Mouse (Mus musculus) cerebellum, adult 11 months (tissue): ENCODE measurements around the gene Uncx.

Experiments used
- DNase-seq: peaks from one replicate; pipeline ENCODE4 v3.0.0; 2022

Uncx gene

DNA sequence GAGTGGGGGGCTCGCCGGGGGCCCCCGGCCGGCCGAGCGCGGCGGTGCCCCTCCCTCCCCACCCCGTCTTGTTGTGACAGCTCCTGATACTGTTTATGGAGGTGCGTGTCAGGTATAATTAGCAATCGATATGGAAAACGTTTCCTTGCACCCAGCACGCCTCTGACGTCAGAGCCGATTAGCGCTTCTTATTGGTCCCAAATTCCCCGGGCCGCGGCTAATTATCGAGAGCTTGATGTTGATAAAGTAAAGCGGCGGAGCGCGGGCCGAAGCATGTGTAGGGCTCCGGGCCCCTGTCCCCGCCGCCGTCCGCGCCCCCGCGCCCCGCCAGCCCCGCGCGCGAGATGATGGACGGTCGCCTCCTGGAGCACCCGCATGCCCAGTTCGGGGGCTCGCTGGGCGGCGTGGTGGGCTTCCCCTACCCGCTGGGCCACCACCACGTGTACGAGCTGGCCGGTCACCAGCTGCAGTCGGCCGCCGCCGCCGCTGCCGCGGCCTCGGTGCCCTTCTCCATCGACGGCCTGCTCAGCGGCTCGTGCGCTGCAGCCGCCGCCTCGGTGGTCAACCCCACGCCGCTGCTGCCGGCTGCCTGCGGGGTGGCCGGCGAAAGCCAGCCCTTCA lies 466 bp downstream of the Uncx start:
- peak; percentile 91 for DNase-seq

DNA sequence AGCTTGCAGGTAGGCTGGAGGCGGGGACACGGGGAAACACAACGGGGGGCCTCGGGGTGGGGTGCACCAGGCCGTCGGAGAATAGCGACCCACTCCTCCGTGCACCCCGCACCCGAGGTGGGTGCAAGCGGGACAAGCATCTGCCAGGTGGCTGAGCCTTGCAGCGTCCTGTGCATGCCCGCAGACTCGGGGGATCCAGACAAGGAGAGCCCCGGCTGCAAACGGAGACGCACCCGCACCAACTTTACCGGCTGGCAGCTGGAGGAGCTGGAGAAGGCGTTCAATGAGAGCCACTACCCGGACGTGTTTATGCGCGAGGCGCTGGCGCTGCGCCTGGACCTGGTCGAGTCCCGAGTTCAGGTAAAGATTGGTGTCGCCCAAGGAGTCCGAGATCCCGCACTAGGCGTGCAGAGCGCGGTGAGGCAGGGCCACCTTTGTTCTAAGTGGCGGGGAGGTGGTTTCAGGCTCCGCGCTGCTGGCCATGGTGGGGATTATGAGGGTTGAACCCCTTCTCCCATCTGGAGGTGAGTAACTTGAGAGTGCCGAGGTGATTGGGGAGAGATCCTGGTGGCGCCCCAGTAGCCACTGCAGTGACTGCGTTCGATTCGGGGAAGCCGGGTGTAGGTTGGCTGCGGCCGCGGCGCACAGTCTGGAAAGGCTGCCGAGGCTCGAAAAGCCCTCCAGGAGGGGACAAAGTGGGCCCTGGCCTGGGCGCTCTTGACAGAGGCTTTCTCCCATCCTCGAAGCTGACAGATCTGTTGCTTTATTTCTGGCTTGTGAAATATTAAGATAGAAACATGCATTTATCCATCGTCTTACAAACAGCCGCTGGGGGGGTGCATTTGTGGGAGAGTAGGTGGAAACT lies 1.2 kb downstream of the Uncx start:
- peak; percentile 71 for DNase-seq

DNA sequence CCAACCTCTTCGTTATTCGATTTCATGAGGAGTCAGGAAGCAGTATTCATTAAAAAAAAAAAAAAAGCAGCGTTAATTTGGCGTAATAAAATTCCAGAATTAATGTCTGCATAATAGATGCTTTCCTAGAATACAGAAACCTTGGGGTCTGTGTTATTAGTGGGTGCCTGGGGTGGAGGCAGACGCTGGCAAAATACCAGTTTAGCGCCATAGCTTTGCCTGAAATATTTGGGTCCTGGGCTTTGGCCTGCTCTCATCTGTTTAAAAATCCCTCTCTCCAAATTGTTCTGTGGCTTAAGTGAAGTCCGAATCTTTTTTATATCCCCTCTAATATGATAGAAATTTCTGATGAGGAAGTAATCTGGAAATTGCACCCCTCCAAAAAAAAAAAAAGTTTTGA lies 1.9 kb downstream of the Uncx start:
- DNase-seq = no peak

DNA sequence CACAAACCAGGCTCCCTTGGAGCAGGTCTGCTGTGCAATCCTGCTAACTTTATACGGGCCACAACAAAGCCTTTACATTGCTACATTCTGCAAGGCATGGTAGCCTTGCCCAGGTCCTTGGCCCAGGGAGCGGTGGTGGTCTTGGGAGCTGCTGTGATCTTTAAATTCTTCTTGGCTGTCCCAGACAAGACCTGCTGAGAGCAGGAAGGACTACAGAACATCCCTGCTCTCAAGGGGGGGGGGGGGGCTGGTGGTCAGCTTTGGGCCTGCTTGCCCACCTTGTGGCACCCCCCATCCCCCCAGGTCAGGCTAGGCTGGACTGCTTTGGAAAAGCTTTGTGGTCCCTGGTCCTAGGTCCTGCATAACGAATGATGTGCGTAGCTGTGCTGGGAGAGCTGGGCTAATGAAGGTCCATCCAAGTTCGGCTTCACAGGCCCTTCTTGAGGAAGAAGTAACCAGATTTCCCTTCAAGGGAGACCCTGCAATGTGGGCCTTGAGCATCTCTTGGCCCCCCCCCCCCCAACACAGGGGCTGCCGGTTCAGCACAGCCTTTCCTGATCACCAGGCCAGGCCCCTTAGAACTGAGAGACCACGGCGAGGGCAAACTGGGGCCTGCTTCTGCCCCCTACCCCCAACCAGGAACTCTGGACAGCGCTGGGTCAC lies 2.5 kb downstream of the Uncx start:
- DNase-seq = no peak

DNA sequence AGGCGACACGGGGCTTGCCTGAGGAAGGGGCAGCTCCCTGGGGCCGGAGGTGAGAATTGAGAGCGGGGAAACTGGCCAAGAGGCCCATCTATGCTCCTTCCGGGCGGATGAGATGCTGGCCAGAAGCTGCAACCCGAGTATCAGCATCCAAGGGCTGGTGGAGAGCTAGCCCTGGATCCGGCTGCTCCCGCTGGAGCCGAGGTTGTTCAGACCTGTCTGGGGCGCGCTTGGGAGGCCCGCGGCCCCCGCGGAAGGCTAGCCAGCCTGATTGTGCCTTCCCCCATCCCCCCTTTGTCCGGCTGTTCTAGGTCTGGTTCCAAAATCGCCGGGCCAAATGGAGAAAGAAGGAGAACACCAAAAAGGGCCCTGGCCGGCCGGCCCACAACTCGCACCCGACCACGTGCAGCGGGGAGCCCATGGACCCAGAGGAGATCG lies 3.1 kb downstream of the Uncx start:
- no peak for DNase-seq

DNA sequence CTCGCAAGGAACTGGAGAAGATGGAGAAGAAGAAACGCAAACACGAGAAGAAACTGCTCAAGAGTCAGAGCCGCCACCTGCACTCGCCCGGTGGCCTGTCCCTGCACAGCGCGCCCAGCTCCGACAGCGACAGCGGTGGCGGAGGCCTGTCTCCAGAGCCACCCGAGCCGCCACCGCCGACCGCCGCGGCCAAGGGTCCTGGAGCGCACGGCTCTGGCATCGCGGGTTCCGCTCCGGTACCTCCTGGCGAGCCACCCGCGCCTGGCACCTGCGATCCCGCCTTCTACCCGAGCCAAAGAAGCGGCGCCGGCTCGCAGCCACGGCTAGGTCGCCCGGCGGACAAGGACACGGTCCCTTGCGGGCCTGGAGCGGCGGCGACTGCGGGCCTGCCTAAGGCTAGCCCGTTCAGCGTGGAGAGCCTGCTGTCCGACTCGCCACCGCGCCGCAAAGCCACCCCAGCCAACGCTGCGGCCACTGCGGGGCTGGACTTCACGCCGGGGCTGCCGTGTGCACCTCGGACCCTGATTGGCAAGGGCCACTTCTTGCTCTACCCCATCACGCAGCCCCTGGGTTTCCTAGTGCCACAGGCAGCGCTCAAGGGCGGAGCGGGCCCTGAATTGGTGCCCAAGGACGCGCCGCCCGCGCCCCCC lies 3.6 kb downstream of the Uncx start:
- DNase-seq = peak; percentile 65

DNA sequence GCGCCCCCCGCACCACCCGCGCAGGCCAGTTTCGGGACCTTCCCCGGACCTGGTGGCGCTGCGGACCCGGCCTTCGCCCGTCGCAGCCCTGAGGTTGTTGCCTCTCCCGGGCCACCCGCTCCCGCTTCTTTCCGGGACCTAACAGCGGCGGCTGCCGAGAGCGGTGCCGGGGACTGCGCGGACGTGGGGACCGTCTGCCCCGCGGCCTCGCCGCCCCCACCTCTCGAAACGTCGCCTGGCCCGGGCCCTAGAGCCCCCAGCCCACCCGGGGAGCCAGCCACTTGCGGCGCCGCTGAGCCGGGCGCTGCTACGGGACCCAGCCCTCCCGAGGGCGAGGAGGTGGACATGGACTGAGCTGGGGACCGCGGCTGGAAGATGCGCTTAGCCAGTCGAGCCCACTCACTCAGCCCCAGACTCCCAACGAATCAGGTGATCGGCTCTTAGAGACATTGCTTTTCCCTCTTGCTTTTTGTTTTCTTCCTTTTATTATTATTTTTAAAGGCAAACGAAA lies 4.2 kb downstream of the Uncx start:
- DNase-seq = peak; percentile 43

DNA sequence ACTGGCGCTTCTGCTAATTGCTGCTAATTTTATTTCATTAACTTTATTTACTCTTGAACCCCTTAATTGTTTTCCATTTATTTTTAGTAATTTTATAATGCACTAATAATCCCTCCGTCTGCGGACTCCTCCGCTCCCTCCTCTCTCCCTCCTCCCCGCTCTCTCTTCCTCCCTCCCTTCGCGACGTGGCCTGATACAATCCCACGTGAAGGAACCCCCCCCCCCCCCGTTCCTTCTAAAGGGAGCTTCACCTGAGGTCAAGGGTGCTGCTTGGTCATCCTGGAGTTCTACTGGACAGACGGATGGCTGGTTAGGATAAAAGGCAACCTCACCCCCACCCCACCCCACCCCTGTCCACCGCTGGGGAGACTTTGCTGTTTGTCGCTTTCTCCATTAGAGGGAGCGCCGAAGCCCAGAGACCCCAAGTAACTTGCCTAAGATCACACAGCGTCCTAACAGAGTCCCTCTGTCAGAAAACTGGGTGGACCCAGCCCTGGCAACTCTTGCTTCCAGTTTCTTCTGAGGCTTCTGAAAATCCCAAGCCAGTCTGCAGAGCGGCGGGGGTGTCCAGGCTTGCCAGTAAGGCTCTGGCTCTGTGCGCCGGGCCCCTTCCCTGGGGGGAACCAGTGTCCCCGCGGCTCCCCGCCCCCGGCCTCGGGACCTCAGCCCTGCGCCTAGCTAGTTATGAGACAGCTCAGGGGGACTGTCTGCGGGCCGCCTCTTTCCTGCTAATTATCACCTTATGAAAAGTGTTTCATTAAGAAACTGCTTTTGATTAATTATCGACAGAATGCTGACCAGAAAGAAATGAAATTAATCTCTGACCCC lies 10.4 kb downstream of the Uncx start:
- no peak for DNase-seq

DNA sequence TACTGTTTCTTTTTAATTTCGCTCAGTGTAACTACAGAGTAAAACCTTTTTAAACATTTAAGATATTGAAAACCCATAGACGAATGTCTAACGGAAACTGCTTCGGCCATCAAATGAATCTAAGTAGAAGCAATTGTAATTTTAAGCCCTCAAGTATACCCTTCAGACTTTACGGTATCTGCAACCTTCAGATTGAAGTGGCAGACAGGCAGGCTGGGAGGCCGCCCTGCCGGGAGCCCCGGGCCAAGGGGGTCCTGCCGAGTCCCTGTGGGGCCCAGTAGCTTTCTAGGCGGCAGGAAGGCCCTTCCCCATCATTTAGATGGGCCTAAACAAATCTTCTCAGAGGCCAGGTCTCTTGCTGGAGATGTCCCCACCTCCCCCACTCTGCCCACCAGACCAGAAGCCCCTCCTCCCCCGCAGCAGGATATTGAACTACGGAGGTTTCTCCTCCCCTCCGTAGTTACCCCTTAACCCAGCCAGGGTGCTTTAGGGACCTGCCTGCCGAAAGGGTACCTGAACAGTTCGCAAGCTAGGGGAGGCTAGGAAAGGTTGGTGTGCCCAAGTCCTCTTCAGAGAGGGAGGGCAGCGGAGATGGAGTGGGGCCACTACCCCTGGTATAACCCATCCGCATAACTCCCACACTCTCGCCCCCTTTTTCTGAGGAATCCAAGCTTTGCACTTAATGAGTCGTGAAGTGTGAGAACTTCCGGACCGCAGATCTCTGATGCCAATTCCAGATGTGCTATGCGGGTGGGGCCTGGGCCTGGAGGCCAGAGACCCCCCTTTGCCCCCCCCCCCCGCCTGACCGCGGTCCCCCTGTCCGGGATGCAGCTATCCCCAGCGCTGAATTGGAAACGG lies 11.4 kb downstream of the Uncx start:
- DNase-seq = no peak

DNA sequence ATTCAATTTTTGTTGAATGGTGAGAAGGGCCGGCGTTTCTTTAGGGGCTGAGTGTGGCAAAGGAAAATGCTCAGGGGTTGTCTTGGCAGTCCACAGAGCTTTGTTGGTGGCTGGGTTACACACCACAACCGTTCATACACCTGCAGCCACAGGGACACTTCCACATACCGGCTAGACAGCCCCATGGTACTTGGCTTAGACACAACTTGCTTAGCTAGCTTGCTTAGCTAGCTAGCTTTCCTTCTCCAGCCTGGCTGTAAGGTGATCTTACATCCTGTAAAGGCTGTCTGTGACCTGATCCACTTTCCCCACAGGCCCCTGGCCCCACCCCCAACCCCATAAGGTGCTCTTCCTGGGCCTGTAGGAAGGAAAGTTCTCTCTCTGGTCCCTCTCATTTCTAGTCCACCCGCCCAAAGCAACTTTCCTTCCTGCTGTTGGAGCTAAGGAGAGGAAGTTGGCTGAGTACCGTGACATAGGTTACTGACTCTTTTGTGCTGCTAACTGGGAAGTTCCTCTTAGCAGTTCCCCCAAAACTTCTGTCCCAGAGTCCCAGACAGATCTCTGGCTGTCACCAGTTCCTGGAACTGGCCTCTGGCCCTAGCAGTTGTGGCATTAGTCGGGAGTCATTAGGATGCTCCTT lies 12.3 kb downstream of the Uncx start:
- no peak for DNase-seq

DNA sequence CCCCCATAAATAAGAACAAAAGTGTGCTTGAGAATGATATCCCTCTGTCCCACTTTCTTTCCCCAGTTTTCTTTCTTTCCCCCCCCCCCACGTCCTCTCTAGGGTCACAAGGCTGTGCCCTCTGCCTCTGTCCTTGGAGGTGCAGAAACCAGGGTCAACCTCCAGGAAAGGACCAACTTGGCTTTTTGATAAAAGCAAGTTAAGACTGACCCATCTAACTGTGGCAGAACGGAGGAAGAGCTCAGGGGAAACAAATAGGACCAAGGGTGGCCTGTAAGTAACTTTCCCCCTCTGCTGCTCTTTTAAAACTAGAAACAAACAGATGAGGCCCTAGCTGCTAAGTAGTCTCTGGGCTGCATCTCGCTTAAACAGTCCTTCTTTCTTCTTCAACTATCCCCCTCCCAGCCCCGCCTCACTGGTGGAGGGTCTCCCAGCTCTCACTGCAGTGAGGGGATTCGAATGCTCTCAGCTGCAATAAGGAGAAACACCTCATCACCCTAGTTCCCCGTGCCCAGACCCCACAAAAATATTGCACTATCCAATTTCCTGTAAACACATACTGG lies 12.9 kb downstream of the Uncx start:
- DNase-seq = no peak

DNA sequence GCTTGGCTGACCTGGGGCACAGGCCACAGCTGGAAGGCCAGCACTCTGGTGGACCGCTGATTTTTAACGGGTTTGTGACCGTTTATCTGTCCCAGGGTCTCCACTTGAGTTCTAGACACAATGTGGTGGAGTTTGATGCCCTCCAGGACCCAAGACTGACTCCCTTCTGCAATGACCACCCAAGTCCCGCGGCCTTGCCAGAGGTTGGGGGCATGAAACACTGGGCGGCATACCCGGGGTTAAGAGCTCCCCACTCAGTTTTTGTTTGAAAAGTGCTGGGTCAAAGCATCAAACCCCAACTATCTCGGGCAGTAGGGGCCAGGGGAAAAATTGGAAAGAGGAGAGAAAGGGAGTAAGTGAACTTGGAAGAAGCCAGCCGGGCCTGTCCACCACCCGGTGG lies 13.8 kb downstream of the Uncx start:
- no peak for DNase-seq

DNA sequence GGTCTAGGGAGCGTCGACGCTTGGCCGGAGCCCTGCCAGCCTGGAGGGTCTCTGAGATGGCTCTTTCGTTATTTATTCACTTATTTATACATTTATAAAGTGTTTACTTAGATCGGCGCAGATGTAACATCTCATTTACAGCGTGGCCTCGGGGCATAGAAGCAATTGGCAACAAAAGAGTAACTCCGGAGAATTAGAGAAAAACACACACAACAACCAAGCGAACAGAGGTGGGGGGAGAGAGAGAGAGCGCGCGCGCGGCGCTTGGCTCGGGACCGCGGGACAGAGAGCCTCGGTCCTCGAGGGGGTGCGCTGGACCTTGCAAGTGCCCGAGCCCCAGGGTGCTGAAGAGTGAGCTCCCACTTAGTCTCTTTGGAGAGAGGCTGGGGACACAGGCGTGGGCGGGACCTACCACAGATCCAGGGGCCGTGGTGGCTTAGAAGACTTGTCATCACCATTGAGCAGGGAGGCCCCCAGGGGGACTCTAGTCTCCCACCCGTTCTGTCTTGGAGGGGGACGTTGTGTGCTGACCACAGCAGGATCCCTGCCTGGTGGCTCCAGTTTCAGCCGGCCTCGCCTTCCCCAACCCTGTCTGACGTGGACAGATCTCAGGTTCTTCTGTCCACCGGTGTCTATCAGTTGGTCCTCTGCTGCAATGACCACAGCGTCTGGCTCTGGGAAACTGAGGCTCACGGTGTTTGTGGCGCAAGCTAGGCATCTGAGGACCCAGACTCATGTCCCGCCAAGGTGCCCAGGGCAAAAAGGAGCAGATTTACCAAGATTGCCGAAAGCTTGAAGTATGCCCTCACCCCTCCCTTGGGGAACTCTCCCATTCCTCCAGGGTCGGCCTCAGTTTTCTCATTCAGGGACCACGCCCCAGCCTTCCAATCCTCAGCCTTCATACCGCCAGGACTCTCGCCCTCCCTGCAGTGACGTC lies 14.5 kb downstream of the Uncx start:
- DNase-seq = no peak

DNA sequence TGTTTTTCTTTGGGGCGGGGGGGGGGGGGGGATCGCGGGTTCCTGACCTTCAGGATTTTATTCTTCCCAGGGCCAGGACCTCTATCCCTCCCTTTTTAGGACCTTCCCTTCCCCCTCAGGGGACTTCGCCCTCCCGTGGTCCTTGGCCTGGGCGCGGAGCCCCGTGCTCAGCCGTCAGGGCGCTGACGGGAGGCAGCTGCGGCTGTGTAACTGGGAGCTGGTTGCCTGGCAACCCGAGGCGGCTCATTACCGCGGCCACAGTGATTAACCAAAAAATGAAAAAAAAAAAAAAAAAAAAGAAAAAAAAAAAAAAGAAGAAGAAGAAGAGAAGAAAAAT lies 15.1 kb downstream of the Uncx start:
- no peak for DNase-seq

DNA sequence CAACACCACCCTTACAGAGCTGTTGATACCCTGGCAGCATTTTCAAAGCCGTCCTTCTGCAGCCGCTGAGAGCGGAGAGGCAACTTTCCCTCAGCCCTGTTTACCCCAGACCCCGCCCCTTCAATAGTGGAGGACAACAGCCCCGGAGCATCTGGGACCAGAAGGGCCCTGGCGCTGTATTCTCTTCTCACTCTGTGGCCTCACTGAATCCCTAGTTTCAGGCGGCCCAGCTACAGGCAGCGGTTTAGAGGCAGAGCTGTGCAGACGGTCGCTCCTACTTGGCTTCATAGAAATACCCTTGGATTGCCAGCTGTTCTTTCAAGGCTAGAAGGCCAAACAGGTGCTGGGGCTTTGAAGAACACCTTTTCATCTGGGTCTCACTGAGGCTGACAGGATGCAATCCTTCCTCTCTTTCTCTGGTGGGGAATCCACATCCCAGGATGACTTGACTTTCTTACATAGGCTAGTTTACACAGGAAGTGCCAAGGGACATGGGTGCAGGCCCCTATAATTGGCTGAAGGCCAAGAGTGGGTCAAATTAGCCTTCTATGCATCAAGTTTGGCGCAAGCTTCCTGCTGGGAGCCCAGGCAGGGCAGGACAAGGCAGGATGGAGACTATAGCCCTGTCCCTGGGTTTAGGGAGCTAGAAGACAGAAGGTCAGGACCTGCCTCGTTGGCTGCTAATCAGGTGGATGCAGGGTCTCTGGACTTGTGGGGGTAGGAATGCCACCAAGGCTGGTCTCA lies 15.8 kb downstream of the Uncx start:
- no peak for DNase-seq

DNA sequence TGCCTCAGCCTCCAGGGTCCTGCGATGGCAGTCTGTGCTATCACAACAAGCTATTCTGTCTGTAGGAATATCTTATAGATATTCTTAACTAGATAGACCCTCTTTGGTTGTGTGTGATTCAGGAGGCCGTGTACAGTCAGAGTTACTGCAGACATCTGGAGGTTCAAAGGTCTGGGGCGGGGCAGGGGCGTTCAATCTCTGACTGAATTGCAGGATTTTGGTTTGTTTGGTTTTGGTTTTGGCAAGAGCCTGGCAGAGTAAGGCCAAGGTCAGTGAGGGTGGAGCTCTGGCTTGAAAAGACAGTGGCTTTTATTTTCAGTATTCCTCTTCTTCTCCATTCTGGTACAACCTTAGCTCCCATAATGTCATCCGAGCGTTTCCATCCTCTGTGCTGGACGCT lies 16.5 kb downstream of the Uncx start:
- no peak for DNase-seq

DNA sequence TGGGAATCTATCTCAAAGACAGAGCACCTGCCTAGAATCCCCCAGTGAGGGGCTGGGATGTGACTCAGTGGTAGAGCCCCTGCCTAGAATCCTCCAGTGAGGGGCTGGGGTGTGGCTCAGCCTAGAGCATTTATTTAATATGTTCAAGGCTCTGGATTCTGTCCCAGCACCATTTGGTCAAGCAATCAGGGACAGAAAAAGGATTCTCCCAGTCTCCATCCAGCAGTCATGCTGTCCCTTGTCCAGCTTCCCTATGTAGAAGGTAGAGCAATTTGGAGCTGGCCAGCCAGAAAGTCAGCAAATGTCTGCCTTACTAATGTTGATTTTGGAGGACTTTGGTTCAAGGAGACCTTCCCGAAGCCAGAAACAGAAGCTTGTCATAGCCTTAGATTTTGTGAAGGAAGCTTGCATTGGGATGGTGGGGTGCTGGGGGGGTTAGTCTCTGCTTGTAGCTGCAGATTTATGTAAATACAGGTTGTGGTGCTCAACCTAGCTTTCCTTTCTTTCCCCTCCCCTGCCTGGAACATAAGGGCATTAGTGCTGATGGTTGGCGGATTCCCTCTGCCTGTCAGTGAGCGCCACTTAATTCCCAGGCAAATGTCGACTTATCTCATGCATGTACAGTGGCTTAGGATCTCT lies 18.2 kb downstream of the Uncx start:
- no peak for DNase-seq

DNA sequence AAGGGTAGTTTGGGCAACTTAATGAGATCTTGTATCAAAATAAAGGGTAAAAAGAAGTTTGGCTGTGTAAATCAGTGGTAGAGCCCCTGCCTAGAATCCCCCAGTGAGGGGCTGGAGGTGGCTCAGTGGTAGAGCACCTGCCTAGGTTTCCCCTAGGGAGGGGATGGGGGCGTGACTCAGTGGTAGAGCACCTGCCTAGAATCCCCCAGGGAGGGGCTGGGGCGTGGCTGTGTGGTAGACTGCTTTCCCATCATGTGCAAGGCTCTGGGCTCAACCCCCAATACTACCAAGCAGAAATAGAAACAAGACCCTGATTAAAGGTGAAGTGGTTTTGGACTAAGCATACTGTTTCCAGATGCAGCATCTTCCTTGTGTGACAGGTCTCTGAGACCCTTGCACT lies 21.4 kb downstream of the Uncx start:
- no peak for DNase-seq
